Comparison of ENCODE assay signal across 24 mouse cellular contexts in genomic region chr15:12614944-12615878, GRCm38 (mm10).
DNase-seq lines count a peak whose midpoint lies in the region; ATAC-seq and TF ChIP-seq lines count a peak whose summit lies in the region.
"Had no signal": no experiment of that assay in that cellular context is flagged by ENCODE, and none has a peak within 500 bp of the region (broad histone marks: within the 10 kb centered on the region; RNA-seq: fewer than 3 reads in every experiment).

No protein-coding gene starts in this region.

- H3K9ac ChIP-seq in liver, embryonic 13.5 days: no peak overlapping the region
- H3K9ac ChIP-seq in liver, embryonic 11.5 days (ENCODE audit: low read depth, low read length): no peak overlapping the region
- H3K9ac ChIP-seq in lung, postnatal 0 days (replicated peaks; ENCODE audit: low read depth): no peak overlapping the region
- H3K9ac ChIP-seq: embryonic facial prominence, embryonic 15.5 days; heart, embryonic 12.5 days; neural tube, embryonic 15.5 days; stomach, embryonic 15.5 days had no signal

- H3K27me3 ChIP-seq in heart, embryonic 10.5 days (ENCODE audit: insufficient read depth, poor library complexity, severe bottlenecking): no peaks in the 10 kb centered on the region
- H3K27me3 ChIP-seq in liver, embryonic 13.5 days: no peaks in the 10 kb centered on the region
- H3K27me3 ChIP-seq in liver, embryonic 11.5 days (replicated peaks; ENCODE audit: control insufficient read depth, insufficient read depth, low read length): no peaks in the 10 kb centered on the region
- no peaks in the 10 kb centered on the region for H3K27me3 ChIP-seq in lung, postnatal 0 days (replicated peaks; ENCODE audit: insufficient read depth, low read length)
- H3K27me3 ChIP-seq in midbrain, embryonic 10.5 days (ENCODE audit: low read depth, poor library complexity, severe bottlenecking): no peaks in the 10 kb centered on the region
- H3K27me3 ChIP-seq: embryonic facial prominence, embryonic 15.5 days; heart, embryonic 12.5 days; neural tube, embryonic 15.5 days; stomach, embryonic 15.5 days had no signal

- no peak overlapping the region for H3K4me3 ChIP-seq in heart, embryonic 10.5 days
- no peak overlapping the region for H3K4me3 ChIP-seq in liver, embryonic 13.5 days (replicated peaks)
- no peak overlapping the region for H3K4me3 ChIP-seq in liver, embryonic 11.5 days (ENCODE audit: low read depth, low read length)
- H3K4me3 ChIP-seq in lung, postnatal 0 days (ENCODE audit: low read depth, low read length): no peak overlapping the region
- H3K4me3 ChIP-seq in midbrain, embryonic 10.5 days: no peak overlapping the region
- H3K4me3 ChIP-seq: embryonic facial prominence, embryonic 15.5 days; gastrocnemius, adult 2 months; heart, embryonic 12.5 days; neural tube, embryonic 15.5 days; stomach, embryonic 15.5 days had no signal

- peak; percentile 51 for ATAC-seq in liver, embryonic 13.5 days (ENCODE audit: low read depth)
- no peak; the same call in none of the 2 replicates for ATAC-seq in liver, embryonic 11.5 days (replicated peaks; ENCODE audit: low FRiP score)
- peak; percentile 75 for ATAC-seq in lung, postnatal 0 days
- ATAC-seq: CD4-positive, CD25-positive, alpha-beta regulatory T cell, adult 4 months; forebrain, embryonic 14.5 days; intestine, postnatal 0 days had no signal

- H3K36me3 ChIP-seq in heart, embryonic 10.5 days: no peaks in the 10 kb centered on the region
- no peaks in the 10 kb centered on the region for H3K36me3 ChIP-seq in liver, embryonic 13.5 days
- no peaks in the 10 kb centered on the region for H3K36me3 ChIP-seq in liver, embryonic 11.5 days (ENCODE audit: control insufficient read depth, insufficient read depth, low read length)
- H3K36me3 ChIP-seq in lung, postnatal 0 days (ENCODE audit: insufficient read depth, low read length): no peaks in the 10 kb centered on the region
- H3K36me3 ChIP-seq in midbrain, embryonic 10.5 days: no peaks in the 10 kb centered on the region
- H3K36me3 ChIP-seq: embryonic facial prominence, embryonic 15.5 days; heart, embryonic 12.5 days; neural tube, embryonic 15.5 days; stomach, embryonic 15.5 days had no signal

- intact Hi-C loops in heart, postnatal 10 days (cut with DNase I): no loop called here

- peaks cover 27% of the 10 kb centered on the region for H3K4me1 ChIP-seq in heart, embryonic 10.5 days
- peaks cover 9% of the 10 kb centered on the region for H3K4me1 ChIP-seq in liver, embryonic 13.5 days (replicated peaks)
- H3K4me1 ChIP-seq in liver, embryonic 11.5 days (replicated peaks; ENCODE audit: control insufficient read depth, insufficient read depth, low read length): no peaks in the 10 kb centered on the region
- H3K4me1 ChIP-seq in lung, postnatal 0 days (ENCODE audit: insufficient read depth, low read depth, low read length): 0 out of 2 replicates have a peak, but pooled peaks cover 6% of the 10 kb centered on the region
- peaks cover 22% of the 10 kb centered on the region for H3K4me1 ChIP-seq in midbrain, embryonic 10.5 days

- 54% methylated on average over 20 of the region's 20 CpGs for WGBS in heart, embryonic 10.5 days
- WGBS in liver, embryonic 13.5 days (ENCODE audit: insufficient replicate concordance): 57% methylated on average over 20 of the region's 20 CpGs
- WGBS in liver, embryonic 11.5 days: 58% methylated on average over 20 of the region's 20 CpGs
- 37% methylated on average over 20 of the region's 20 CpGs for WGBS in lung, postnatal 0 days
- WGBS in midbrain, embryonic 10.5 days: 69% methylated on average over 20 of the region's 20 CpGs

- H3K9me3 ChIP-seq in heart, embryonic 10.5 days: no peaks in the 10 kb centered on the region
- no peaks in the 10 kb centered on the region for H3K9me3 ChIP-seq in liver, embryonic 13.5 days (replicated peaks)
- no peaks in the 10 kb centered on the region for H3K9me3 ChIP-seq in liver, embryonic 11.5 days (ENCODE audit: control insufficient read depth, low read length)
- no peaks in the 10 kb centered on the region for H3K9me3 ChIP-seq in lung, postnatal 0 days (ENCODE audit: low read length)
- H3K9me3 ChIP-seq in midbrain, embryonic 10.5 days (replicated peaks): no peaks in the 10 kb centered on the region
- H3K9me3 ChIP-seq: embryonic facial prominence, embryonic 15.5 days; heart, embryonic 12.5 days; neural tube, embryonic 15.5 days; stomach, embryonic 15.5 days had no signal

- H3K4me2 ChIP-seq in liver, embryonic 13.5 days: no peak overlapping the region
- no peak overlapping the region for H3K4me2 ChIP-seq in liver, embryonic 11.5 days
- no peak overlapping the region for H3K4me2 ChIP-seq in lung, postnatal 0 days (replicated peaks; ENCODE audit: low read depth, low read length)
- H3K4me2 ChIP-seq: embryonic facial prominence, embryonic 15.5 days; heart, embryonic 12.5 days; midbrain, embryonic 11.5 days; neural tube, embryonic 15.5 days; stomach, embryonic 15.5 days had no signal

- TF ChIP-seq CTCF in lung, postnatal 0 days (IDR thresholded peaks at IDR 0.05): no peak

- DNase-seq in heart, embryonic 10.5 days (ENCODE audit: low spot score): no peak
- DNase-seq in heart, postnatal 10 days: no peak
- DNase-seq in liver, embryonic 13.5 days: no peak
- no peak for DNase-seq in liver, embryonic 11.5 days (ENCODE audit: low spot score)
- DNase-seq in NIH3T3 (ENCODE audit: low read depth): peak; percentile 44
- peak; percentile 71 for DNase-seq in lung, postnatal 0 days (ENCODE audit: low spot score)
- no peak for DNase-seq in cerebellum, adult 11-12 months
- no peak for DNase-seq in midbrain, embryonic 10.5 days (ENCODE audit: low spot score)
- DNase-seq: adrenal gland, postnatal 36 days; cerebellum, adult 9-11 months; gastrocnemius, adult 2 months; heart, postnatal 14 days; kidney, postnatal 4 days; right cerebral cortex, adult 18-20 months; thymus, adult 2 months had no signal

- no peak for TF ChIP-seq EP300 in lung, postnatal 0 days (IDR thresholded peaks at IDR 0.05)

- 0 out of 2 replicates have a peak overlapping the region, but pooled peaks have one; percentile 13 for H3K27ac ChIP-seq in heart, embryonic 10.5 days
- H3K27ac ChIP-seq in liver, embryonic 13.5 days: no peak overlapping the region
- H3K27ac ChIP-seq in liver, embryonic 11.5 days (ENCODE audit: low read depth, low read length): no peak overlapping the region
- no peak overlapping the region for H3K27ac ChIP-seq in lung, postnatal 0 days (ENCODE audit: low read length)
- no peak overlapping the region for H3K27ac ChIP-seq in midbrain, embryonic 10.5 days (replicated peaks)
- H3K27ac ChIP-seq: embryonic facial prominence, embryonic 15.5 days; gastrocnemius, adult 2 months; macrophage; neural tube, embryonic 15.5 days; stomach, embryonic 15.5 days had no signal

Comparison
In these comparisons a context has a peak if more than half of its experiments do, and no peak if none do; other contexts are left out.
1. DNase-seq: peak in NIH3T3 (single experiment) and lung, postnatal 0 days (single experiment); none in heart, embryonic 10.5 days (single experiment), heart, postnatal 10 days (0 of 2), liver, embryonic 13.5 days (single experiment), liver, embryonic 11.5 days (single experiment), cerebellum, adult 11-12 months (single experiment) and midbrain, embryonic 10.5 days (single experiment).